Mouse (Mus musculus) stomach, adult 2 months (tissue): ENCODE measurements around the gene Prkcq. TPM values are rescaled to one million over a fixed set of nuclear protein-coding genes. Genes with fewer than 3 reads are reported as not detected.

Experiments
- polyA plus RNA-seq: library from polyadenylated mRNA; depleted of rRNA; stranded (reverse); fragments of >200 nt; gene quantifications from 2 replicates; pipeline ENCODE4 v1.2.3, GENCODE M21; 2012; rRNA removed

Gene Prkcq
- 0.49 and 0.92 TPM in 2 replicates for polyA plus RNA-seq

DNA sequence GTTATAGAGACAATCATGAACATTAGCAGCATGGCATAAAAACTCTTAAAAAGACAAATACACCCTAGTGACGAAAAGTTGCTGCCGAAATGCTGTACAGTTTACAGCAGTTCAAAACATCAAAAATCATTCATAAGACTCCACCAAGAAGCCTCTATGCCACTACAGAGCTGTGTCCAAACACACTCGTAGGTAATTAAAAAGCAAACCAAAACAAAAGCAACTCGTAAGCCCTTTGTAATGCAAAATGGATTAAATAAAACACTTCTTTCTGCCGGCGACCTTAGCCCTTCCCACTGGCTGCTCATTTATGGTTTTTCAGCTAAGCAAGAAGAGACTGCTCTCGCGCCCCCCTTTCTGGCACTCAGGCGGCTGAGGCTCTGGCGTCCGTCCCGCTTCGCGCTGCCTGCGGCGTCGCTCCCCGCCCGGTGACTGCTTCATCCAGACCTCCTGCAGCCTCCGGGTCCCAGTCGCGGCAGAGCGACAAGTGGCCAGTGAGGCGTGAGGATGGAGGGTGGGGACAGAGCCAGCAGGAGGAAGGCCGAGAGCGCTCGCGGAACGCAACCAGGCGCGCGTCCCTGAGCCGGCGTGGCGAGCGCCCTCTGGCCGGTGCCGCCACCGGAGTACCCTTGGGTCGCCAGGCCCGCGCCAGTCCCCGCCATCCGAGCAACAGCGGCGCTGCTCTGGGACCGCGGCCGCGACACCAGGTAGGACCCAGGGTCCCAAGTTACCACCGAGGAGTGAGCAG is at the start of gene Prkcq:
Prkcq (plus strand) TSS at position 355 of the 748 bp plus-strand sequence.

